Mouse (Mus musculus) cerebellum, adult 11-12 months (tissue): ENCODE measurements around the gene Igf2bp1.
A peak's percentile ranks its signal among the peaks of the same experiment; 100 is the strongest.

Experiments
- DNase-seq: peaks from one replicate; pipeline ENCODE4 v3.0.0; 2022

The Igf2bp1 gene

DNA sequence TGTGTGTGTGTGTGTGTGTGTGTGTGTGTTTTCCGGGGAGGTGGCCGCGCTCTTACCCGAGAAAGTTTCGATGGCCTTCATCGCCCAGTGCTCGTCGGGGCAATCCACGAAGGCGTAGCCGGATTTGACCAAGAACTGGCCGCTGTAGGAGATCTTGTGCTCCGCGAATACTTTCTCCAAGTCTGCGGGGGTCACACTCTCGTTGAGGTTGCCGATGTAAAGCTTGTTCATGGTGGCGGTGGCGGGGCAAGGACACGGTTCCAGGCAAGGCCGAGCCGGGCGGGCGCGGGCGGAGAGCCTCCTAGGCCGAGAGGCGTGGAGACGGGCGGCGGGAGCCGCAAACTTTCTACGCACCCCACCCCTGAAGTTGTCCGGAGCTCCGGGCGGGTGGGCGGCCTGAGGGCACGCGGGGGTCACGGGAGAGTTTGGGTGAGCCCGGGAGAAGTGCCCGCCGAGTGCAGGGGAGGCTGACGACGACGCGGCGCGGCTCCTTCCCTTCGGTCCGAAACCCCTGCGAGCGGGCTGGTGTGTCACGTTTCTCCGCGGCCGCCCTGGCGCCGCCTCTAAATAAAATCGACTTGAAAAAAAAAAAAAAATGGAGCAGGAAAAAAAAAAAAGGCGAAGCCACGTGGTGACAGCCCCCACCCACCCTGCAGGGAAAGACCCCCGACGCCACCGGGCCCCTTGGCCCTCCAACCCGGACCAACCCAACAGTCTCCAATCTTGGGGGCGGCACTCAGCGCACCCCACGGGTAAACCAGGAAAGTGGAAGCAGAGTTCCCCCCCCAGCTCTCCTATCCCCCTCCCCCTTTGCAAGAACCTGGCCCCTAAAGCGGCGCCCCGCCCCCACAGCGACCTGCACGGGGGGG lies at the start of gene Igf2bp1:
Gene Igf2bp1, minus strand, starts transcription at position 538 of the 869 bp plus-strand sequence.
- DNase-seq: no peak

DNA sequence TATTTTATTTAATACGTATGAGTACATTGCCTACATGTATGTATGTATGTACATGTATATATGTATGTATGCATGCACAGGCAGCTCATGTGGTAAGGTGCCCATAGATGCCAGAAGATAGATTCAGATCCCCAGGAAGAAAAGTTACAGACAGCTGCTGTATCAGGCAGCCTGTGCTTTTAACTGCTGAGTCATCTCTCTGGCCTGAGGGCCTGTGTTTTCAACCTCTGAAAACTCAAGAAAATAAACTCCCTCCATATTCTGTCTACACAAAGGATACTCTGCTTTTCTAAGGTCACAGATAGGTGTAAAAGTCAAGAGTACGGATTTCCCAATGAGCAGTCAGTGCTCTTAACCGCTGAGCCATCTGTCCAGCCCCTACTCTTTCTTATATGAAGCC lies 45.1 kb upstream of the Igf2bp1 start:
- DNase-seq: no peak

DNA sequence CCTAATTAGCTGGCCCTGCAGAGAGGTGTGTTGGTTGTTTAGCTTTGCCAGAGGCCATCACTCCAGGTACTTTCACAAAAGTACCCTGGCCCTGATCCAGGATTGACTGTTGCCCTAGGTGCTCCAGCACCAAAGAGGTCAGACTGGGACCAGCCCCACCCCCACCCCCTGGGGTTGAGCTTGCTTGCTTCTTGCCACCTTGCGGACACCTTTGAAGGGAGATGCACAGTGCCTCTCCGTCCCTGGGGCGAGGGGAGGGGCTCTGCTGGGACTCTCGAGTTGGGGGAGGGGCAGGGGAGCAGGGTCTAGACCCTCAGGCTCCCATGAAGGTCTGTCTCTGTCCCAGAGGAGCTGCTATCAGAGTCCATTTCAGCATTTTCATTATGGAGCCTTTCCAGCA lies 44.2 kb upstream of the Igf2bp1 start:
- DNase-seq: no peak

DNA sequence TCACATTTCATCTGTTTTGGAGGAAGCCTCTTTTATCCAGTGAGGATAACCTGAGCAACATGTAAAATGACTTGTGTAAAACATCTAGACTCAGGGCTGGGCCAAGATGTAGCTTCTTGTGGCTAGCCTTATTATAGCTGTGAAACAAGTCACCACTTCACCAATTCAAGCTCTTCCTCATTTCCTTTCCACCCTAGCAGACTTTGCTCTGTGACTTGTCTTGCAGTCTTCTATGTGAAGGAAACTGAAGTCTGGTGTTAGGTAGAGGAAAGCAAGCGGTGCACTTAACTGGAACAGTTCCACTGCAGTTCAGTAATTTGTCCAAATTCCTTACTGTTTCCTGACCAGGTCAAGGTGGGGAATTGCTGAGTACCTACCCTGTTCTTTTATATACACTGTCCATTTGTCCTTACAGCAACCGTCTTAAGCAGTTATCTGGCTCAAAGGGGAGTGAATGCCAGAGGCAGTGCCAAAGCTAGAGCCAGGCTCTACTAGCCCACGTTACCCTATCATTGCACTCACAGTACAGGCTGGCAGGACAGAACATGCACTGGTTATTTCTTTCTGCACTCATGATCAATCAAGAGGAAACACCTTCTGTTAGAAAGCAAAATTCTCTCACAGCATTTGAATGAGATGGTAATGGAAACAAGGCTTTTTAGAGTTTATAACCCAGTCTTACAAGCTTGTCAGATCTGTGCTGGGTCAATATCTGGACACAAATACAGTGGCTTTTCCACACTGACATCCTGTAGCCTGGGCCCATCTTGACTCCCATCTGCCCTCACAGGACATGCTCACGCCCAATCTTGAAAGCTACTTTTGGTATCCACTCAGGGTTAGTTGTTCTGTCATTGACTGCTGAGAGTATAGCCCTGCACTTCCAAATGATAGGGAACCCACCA lies 42.0 kb upstream of the Igf2bp1 start:
- DNase-seq: no peak

DNA sequence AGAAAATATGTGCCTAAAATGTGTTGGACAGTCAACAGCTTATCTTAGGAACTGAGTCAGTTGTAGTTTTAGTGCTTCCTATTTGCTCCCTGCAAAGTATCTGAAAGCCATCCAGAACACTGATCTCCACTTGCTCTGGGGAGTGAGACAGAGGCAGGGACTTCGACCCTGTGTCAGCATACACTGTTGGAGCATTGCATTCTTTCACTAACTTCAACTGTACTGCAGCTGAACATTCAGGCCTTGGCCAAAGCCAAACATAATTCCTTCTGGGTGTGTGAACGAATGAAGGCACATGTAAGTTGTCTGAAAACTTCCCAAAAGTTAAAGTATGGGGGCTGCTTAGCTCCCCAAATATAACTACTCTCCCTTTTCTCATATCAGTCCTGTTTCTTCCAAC lies 41.1 kb upstream of the Igf2bp1 start:
- no peak for DNase-seq

DNA sequence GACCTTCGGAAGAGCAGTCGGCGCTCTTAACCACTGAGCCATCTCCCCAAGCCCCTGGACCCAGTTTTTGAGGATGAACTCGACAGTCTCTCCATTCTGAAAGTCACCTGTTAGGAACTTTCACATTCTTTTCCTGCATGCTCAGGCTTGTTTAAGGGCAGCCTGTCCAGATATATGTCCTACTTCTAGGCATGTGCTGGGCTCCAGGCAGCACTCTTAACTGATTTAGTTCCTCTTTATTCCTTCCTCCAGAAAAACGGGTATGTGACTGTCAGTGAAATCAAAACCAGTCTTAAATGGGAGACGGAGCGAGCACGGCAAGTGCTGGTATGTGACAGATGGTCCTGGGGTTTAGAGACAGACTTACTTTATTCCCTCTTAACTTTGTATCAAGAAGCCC lies 40.3 kb upstream of the Igf2bp1 start:
- DNase-seq: no peak

DNA sequence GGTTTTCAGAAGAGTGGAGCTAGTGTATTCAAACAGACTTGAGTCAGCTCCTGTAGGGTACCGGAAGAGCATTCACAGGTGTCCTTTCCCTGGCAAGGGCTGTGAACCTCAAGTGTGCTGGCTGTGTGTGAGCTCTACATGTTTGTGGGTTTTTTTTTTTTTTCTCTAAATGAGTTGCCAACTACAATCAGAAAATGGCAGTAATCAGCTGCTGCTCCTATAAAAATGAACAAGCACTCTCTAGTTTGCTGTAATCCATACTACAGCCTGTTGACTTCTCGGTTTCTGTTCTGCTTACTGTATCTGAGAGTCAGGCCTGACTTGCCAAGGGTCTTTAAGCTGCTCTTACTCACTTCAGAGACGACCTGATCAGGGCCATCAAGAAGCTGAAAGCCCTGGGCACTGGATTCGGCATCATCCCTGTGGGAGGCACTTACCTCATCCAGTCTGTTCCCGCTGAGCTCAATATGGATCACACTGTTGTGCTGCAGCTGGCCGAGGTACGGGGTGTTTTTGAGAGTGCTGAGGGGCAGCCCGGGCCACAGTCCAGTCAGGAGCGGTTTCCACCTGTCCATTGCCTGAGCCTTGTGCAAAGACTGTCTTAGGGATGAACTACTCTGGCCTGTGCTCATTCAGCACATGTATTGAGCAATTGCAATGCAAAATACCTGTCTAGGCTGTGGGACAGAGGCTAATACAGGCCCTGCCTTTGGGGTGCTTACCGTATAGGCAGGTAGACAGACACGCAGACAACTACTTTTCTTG lies 39.2 kb upstream of the Igf2bp1 start:
- DNase-seq: no peak

DNA sequence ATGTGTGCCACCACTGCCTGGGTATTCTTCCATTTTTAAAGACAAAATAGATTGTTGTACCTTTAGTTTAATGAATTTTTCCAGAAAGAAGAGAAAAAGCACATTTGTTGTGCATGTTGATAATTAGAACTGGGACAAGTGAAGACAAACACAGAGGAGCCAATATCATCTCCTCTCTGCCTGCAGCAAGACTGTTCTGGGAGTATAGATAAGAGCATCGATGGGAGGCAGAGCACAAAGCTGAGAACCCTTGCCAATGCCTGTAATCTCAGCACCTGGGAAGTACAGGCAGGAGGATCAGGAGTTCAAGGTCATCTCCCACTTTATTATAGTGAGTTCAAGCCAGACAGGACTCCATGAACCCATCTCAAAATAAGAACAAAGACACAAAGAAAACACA lies 32.8 kb upstream of the Igf2bp1 start:
- DNase-seq: no peak

DNA sequence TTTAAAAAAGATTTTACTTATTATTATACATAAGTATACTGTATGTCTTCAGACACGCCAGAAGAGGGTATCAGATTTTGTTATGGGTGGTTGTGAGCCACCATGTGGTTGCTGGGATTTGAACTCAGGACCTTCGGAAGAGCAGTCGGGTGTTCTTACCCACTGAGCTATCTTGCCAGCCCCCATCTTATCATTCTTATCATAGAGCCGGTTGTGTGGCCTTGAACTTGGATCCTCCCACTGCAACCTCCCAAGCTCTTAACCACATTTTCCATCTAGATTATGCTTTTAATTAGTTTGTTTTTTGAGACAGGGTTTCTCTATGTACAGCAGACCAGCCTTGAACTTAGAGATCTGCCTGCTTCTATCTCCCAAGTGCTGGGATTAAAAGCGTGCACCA lies 31.8 kb upstream of the Igf2bp1 start:
- DNase-seq: no peak

DNA sequence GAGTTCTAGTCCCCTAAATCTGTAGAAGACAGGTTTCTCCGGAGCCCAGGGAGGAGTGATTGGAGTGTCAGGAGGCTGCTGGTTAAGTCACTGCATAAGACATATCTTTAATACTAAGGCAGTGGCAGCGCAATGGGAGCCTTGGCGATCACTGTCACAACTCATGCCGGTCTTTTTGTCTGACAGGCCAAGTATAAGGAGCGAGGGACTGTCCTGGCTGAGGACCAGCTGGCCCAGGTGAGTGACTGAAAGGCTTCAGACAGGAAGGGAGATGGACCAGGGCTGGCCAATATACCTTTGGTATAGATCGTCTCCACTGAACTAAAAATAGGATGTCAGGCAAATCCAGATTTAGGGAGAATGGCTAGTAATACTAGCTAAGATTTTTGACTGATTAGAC lies 29.4 kb upstream of the Igf2bp1 start:
- DNase-seq: peak; percentile 36

DNA sequence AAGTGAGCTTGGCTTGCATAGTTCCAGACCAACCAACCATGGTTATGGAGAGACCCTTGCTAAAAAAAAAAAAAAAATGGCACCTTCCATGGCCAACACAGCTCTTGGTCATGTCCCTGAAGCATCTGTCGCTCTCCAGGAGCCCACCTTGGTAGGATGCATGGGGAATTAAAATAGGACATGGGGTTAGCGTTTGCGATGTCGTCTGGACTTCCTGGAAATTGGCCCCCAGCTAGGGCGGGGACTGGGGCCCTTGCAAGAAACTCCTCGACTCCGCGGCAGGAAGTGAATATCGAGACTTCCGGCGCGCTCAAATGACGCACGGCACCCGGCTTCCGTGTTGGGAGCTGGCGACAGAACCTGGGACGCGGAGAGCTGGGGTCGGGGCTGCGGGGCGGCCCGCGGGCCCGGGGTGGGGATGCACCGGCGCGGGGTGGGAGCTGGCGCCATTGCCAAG lies 28.9 kb upstream of the Igf2bp1 start, which contains the start of gene Snf8:
Gene Snf8, plus strand, starts transcription at position 290 of the 457 bp plus-strand sequence.
- peak; percentile 91 for DNase-seq

DNA sequence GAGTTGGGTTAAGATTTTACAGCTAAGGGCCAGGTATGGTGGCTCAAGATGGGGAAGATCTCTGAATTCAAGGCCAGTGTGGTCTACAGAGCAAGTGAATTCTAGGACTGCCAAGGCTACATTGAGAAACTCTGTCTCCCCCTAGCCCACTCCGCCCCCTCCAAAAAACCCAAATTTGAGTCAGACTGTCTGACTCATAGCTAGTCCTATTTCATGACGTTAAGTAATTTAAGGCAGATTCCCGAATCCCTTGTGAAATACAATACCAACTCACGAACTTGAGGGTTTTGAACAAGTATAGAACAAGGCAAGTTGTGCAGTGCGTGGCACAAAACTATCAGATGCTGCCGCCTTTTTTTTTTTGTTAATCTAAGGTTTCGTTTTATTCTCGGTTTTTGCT lies 28.4 kb upstream of the Igf2bp1 start:
- DNase-seq: no peak

DNA sequence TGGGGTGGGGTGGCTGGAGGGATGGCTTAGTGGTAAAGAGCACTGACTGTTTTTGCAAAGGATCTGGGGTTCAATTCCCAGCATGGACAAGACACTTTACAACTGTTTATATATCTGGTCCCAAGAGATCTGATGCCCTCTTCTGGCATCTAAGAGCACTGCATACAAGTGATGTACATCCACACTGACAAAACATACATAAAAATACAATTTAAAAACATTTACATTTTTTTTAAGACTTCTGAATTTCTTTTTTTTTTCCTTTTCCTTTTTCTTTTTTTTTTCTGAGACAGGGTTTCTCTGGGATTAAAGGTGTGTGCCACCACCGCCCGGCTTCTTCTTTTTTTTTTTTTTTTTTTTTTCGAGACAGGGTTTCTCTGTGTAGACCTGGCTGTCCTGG lies 27.5 kb upstream of the Igf2bp1 start:
- DNase-seq: no peak

DNA sequence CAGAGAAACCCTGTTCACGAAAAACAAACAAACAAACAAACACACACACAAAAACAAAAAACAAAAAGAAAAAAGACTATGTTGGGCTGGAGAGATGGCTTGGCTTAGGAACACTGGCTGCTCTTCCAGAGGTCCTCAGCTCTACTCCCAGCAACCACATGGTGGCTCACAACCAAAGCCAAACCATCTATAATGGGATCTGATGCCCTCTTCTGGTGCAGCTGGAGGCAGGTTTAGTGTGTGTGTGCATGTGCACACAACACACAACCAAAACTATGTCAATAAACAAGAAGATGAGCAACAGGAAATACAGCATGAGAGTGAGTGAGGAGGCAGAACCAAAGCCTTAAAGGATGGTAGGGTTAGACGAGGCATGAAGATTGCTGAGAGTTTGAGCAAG lies 26.0 kb upstream of the Igf2bp1 start:
- no peak for DNase-seq

DNA sequence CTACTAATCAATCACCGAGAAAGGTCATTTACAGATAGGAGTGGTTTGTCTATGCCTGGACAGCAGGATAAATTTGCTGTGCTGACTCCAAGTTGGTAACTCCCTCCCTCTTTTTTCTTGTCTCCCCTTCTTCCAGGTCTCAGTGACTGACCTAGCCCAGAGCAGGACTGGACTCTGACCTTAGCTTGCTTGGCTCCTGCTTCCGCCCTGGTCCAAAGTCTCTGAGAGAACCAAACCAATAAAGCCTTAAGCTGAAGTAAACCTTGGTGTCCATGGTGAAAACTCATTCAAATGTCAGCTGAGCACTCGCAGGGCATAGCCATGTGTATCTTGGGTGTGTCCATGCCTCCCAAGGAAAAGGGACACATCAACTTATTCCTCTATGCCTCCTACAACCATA lies 24.8 kb upstream of the Igf2bp1 start:
- no peak for DNase-seq

DNA sequence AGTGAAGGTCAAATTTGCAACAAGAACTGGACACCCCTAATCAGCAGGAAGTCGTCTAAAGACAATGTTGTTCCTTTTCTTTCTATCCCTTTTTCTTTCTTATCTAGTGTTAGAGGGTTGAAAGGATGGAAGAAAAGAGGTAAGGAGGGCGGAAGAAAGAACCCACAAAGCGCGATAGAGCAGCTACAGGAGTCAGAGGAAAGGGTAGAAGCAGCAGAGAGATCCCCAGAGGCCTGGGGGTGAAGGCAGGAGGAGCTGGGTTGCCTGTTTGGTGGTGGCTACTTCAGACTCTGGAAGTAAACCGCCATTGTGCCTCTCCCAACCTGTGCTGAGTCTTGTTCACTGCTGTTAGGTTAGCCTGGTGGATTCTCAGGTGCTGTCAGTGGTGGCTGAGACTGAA lies 22.4 kb upstream of the Igf2bp1 start:
- DNase-seq: no peak

DNA sequence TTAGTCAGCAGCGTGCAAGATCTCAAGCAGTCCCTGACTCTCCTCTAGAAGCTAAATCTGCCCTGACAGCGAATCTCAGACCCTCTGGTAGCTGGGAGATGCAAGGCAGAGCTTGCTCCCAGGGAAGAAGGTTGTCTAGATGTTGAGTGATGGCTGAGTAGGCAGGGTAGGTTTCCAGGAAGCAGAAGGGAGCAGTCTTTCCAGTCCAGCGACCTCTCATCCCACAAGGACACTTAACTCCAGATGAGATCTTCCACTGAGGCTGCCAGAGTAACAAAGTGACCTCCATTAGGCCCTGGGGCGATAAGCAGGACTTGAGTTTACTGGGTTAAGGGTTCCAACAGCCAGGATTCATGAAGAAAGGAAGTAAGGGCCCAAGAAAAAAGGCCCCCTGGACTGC lies 14.9 kb upstream of the Igf2bp1 start:
- no peak for DNase-seq

DNA sequence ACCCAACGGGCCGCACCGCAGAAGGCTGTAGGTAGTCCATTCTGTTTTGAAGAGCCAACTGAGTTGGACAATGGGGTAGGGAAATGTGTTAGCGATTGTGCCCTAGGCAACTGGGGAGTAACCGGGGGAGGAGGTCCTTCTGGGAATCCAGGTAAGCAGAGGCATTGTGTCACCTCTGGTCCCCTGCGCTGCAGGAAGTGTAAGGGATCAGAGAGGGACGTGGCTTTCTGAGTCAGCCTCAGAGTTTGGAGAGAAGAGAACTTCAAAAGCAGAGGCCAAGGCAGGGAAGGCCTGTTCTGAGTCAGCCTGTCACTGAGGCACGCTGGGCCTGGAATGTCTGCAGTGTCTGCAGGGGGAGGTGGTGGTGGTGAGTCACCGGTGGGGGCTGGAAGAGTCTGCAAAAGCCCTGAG lies 12.2 kb upstream of the Igf2bp1 start:
- DNase-seq: no peak

DNA sequence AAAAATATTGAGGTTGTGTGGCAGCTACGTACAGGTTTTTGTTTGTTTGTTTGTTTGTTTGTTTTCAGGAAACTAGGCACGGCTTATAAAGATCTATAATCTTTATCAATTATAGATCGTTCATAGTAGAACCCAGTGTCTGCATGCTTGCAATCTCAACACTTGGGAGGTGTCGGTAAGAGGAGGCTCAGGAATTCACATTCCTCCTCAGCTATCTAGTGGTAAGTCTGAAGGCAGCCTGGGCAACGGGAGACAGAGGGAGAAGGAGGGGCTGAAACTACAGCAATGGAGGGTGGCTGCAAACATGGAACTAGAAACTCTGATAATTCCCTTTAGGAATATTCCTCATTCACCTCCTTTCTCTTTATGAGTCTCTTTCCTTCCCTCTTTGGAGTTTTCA lies 9.7 kb upstream of the Igf2bp1 start:
- no peak for DNase-seq

DNA sequence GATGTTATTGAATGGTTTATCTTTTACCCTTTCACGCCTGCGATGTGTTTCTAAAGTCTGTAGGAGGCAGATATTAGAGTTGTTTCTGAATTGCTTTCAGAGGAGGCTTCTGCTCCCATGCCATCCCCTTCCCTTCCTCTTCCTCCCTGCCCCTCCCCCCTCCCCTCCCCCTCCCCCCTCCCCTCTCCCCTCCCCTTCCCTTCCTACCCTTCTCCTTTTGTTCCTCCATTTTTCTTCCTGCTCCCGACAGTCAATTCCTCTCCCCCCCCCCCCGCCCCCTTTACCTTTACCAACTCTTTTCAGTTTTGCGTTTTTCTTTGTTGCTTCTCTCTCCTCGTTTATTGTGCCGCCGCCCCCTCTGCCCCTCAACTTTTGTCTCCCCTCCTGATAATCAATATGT lies 6.2 kb upstream of the Igf2bp1 start:
- no peak for DNase-seq

DNA sequence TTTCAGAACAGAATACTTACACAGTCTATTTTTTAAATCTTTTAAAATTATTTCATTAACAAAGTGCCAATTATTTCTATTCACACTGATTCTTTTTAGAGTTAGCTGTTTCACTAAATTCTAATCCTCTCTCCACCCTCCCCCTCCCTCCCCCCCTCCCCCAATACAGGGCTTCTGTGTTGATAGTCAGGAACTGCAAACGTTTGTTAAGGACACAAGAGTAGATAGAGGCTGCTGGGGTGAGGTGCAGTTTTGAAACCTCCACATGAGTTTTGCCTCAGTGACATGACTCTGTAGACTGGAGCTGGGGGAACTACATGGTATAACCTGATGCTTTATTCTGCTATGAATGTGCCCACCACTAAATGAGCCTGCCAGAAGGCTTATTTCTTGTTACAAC lies 3.1 kb upstream of the Igf2bp1 start:
- no peak for DNase-seq

DNA sequence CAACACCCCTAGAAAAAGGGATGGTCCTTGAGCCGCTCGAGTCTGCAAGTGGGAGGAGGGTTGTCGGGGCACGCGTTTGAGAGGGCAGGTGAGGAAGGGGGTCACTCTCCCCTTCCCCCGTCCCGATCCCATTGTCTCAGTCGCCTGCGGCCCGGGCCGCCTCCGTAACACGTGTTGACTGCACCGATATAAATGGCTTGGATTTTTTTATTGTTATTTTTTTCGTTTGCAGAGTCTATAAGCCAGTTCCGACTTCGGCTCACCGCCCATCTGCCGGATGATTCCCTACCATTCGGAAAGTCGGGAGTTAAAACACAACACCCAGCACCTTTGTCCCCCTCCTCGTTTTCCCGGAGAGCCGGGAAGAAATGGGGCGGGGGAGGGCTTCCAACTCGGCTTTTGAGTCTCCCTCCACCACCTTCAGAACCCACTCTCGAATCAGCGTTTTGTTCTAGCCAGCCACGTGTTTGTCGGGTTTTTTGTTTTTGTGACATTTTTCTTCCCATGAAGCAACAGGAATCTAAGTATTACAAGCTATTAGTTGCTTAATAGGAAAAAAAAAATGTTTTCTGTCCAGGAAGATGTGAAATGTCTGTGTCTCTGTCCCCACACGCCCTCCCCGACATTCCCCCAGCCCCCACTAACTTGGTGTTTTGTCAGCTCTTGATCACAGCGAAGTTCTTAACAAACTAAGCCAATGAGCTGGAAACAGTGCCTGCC lies 1.9 kb upstream of the Igf2bp1 start:
- DNase-seq: no peak
